ENCODE assay signal across 8 mouse cellular contexts in the genomic region with DNA sequence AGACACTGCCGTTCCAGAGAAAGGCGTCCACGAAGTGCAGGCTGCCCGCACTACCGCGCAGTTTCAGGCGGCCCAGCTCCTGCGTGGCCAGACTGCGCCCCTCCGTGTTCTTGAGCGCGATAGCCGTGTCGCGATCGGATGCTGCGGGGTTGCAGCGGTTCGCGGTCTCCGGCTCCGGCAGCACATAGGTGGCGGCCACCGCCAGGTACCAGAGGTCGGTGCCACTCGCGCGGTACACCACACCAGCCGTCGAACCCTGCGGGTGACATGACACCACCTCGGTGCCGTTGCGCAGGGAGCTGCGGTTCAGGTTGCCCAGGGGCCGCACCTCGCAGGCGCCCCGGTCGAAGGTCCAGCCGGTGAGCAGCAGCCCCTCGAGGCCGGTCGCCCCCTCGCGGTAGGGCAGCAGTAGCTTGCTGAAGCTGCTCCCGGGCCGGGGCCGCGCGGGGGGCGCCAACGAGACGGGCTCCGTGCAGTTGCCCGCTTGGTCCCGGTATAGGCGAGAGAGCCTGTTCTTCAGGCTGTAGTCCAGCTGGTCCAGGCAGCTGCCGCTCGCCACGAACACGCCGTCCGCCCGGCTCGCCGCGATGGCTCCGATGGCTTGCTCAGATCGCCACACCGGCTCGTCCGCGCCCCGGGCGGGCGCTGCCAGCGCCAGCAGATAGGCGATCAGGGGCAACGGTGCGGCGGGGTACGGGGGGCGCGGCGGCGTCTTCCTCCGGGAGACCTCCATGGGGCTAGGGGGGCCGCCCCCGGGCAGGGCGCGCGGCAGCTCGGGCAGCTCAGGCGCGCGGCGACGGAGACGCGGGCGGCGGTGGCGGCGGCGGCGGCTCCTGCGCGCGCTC. TPM values are rescaled to one million over a fixed set of nuclear protein-coding genes. Genes with fewer than 3 reads are reported as not detected.
DNase-seq lines count a peak whose midpoint lies in the region; ATAC-seq and TF ChIP-seq lines count a peak whose summit lies in the region.

No protein-coding gene starts in this region.

- peak; percentile 23 for DNase-seq in heart, postnatal 25 days (ENCODE audit: low spot score)
- DNase-seq in layer of hippocampus, postnatal 36 days: peak; percentile 71 to 73
- peak; percentile 82 for DNase-seq in lung, postnatal 4 days
- DNase-seq in retina, postnatal 1 day: peak; percentile 80
- peak; percentile 87 for DNase-seq in thymus, postnatal 4 days

- intact Hi-C loops in heart, postnatal 25 days (cut with DNase I): loop anchor here (10.0 kb wide), 1 partner anchor 139 kb away; no protein-coding TSS in a partner anchor

- TF ChIP-seq POLR2A in bone marrow macrophage, adult 2 months (IDR thresholded peaks at IDR 0.05; ENCODE audit: borderline replicate concordance, low read depth, low read length): no peak

- WGBS in forebrain, embryonic 13.5 days: under 1% methylated on average over 69 of the region's 110 CpGs

- H3K27ac ChIP-seq in bone marrow macrophage, adult 2 months (ENCODE audit: insufficient read depth, low read depth, low read length): peak overlapping the region; percentile 45
- peak overlapping the region; percentile 95 for H3K27ac ChIP-seq in forebrain, embryonic 13.5 days

- peak overlapping the region; percentile 92 for H3K9ac ChIP-seq in forebrain, embryonic 13.5 days

- peak overlapping the region; percentile 87 for H3K4me2 ChIP-seq in forebrain, embryonic 13.5 days

- no peaks in the 10 kb centered on the region for H3K36me3 ChIP-seq in E14TG2a.4 (ENCODE audit: insufficient read depth, low read length)
- H3K36me3 ChIP-seq in forebrain, embryonic 13.5 days (ENCODE audit: poor library complexity, severe bottlenecking): no peaks in the 10 kb centered on the region

- peaks cover 46% of the 10 kb centered on the region for H3K4me1 ChIP-seq in E14TG2a.4 (replicated peaks; ENCODE audit: low read depth, low read length)
- H3K4me1 ChIP-seq in bone marrow macrophage, adult 2 months (ENCODE audit: control insufficient read depth, insufficient read depth, low read length): peaks cover 19% of the 10 kb centered on the region
- peaks cover 59% of the 10 kb centered on the region for H3K4me1 ChIP-seq in forebrain, embryonic 13.5 days

- ATAC-seq in forebrain, embryonic 13.5 days: peak; percentile 43

- no peak for TF ChIP-seq CTCF in E14TG2a.4 (conservative IDR thresholded peaks at IDR 0.05; ENCODE audit: low read length)
- peak; percentile 18; the same call in 1 of the 2 replicates for TF ChIP-seq CTCF in bone marrow macrophage, adult 2 months (IDR thresholded peaks at IDR 0.05; ENCODE audit: low read depth, low read length)

- peak overlapping the region; percentile 87 for H3K4me3 ChIP-seq in E14TG2a.4 (replicated peaks; ENCODE audit: low read length)
- peak overlapping the region; percentile 92 for H3K4me3 ChIP-seq in bone marrow macrophage, adult 2 months (ENCODE audit: insufficient read depth, low read length)
- H3K4me3 ChIP-seq in forebrain, embryonic 13.5 days: peak overlapping the region; percentile 85

- H3K9me3 ChIP-seq in E14TG2a.4 (ENCODE audit: low read length): 0 out of 2 replicates have a peak, but pooled peaks cover 2% of the 10 kb centered on the region
- no peaks in the 10 kb centered on the region for H3K9me3 ChIP-seq in forebrain, embryonic 13.5 days (replicated peaks)

- peaks cover 66% of the 10 kb centered on the region for H3K27me3 ChIP-seq in E14TG2a.4 (ENCODE audit: insufficient read depth, low read length)
- no peaks in the 10 kb centered on the region for H3K27me3 ChIP-seq in forebrain, embryonic 13.5 days

RNA-seq across cellular contexts. Expression of a gene that starts 0.6 kb away (rescaled TPM):
- 76.7 and 82.8 TPM in 2 replicates for polyA plus RNA-seq in bone marrow macrophage, adult 2 months (2012; ENCODE audit: insufficient read depth, insufficient read length, missing spikeins)
- polyA plus RNA-seq in forebrain, embryonic 13.5 days (2015; fragmentation: Nextera tagmentation; extraction: Ambion mirVana): 7.2 and 8.3 TPM in 2 replicates
- 1 to 10 TPM; 2.0 to 2.6 TPM for total RNA-seq in heart, postnatal 25 days (2021)
- 10 to 100 TPM; 32.6 to 33.5 TPM for total RNA-seq in layer of hippocampus, postnatal 36 days (2021)

Comparison
In these comparisons a context has a peak if more than half of its experiments do, and no peak if none do; other contexts are left out.
1. Peak in every context shown above with its lines: DNase-seq, ATAC-seq, H3K4me3 ChIP-seq and H3K27ac ChIP-seq.
2. DNase-seq: peak in every context shown above with its lines; median percentile 87 in thymus, postnatal 4 days; 82 in lung, postnatal 4 days; 80 in retina, postnatal 1 day; 72 in layer of hippocampus, postnatal 36 days; 23 in heart, postnatal 25 days.
3. RNA of a gene that starts 0.6 kb away (total RNA-seq): 32.6 to 33.5 TPM in layer of hippocampus, postnatal 36 days; 2.0 to 2.6 TPM in heart, postnatal 25 days; every median in the first group is over 4 times any median in the second.